Mouse (Mus musculus) heart, adult 2 months (tissue): ENCODE results near the gene Limd2. TPM values are rescaled to one million over a fixed set of nuclear protein-coding genes. Genes with fewer than 3 reads are reported as not detected.
"Not testable (repeated sequence)": the region's sequence is repeated elsewhere in the genome, so short reads cannot be mapped to it uniquely, and the experiment has no call there.

Source experiments
- DNase-seq, 2 experiments: peaks; one replicate each; pipeline ENCODE4 v3.0.0; 2021
- H3K27ac ChIP-seq: fragments of 200-600 bp; 2 replicates; pipeline ENCODE4 v1.8.1; 2022
- H3K27me3 ChIP-seq: fragments of 200-500 bp; 2 replicates; pipeline ENCODE4 v1.6.1; 2012; ENCODE audit warnings: mild to moderate bottlenecking, low read length, inconsistent platforms, mixed read lengths; ENCODE audit not compliant: control insufficient read depth, insufficient read depth
- H3K36me3 ChIP-seq: fragments of 200-500 bp; 2 replicates; pipeline ENCODE4 v1.6.1; 2012; ENCODE audit warnings: low read length, inconsistent platforms; ENCODE audit not compliant: control insufficient read depth, insufficient read depth
- H3K4me1 ChIP-seq: fragments of 200-500 bp; 2 replicates; pipeline ENCODE4 v1.6.1; 2011; ENCODE audit warnings: low read length; ENCODE audit not compliant: control insufficient read depth, insufficient read depth
- H3K4me3 ChIP-seq: fragments of 200-600 bp; 2 replicates; pipeline ENCODE4 v1.8.1; 2022
- H3K79me2 ChIP-seq: fragments of 200-500 bp; replicated peaks from 2 replicates; pipeline ENCODE4 v1.6.1; 2012; ENCODE audit warnings: mild to moderate bottlenecking, inconsistent platforms, low read length, moderate library complexity, mixed read lengths; ENCODE audit not compliant: control insufficient read depth, insufficient read depth
- H3K9ac ChIP-seq: fragments of 200-500 bp; 2 replicates; pipeline ENCODE4 v1.6.1; 2012; ENCODE audit warnings: low read depth, mild to moderate bottlenecking, control low read depth, inconsistent platforms, low read length, mixed read lengths
- CTCF ChIP-seq: fragments of 200-600 bp; IDR thresholded peaks from 2 replicates; pipeline ENCODE4 v1.8.1; 2022; ENCODE audit warnings: antibody characterized with exemption, mild to moderate bottlenecking, moderate library complexity
- EP300 ChIP-seq: fragments of 200-500 bp; IDR thresholded peaks from 2 replicates; pipeline ENCODE4 v1.6.1; 2011; ENCODE audit warnings: low read depth, low read length, control low read depth; ENCODE audit not compliant: insufficient read depth
- POLR2A ChIP-seq: fragments of 200-500 bp; IDR thresholded peaks from 2 replicates; pipeline ENCODE4 v1.6.1; 2011; ENCODE audit warnings: mild to moderate bottlenecking, low read depth, low read length, control low read depth; ENCODE audit not compliant: insufficient read depth
- WGBS: fragments of 180-500 bp; shearing (Covaris S2); methylation state at CpG from one replicate; pipeline ENCODE4 v1.1.7; 2018; 5-methylcytosine and 5-hydroxymethylcytosine counted together
- intact Hi-C: fragments of 180-260 bp; cut with DNase I; formaldehyde crosslinking; loops from one replicate; pipeline ENCODE4 v1.15.1; 2025
- polyA plus RNA-seq: library from polyadenylated mRNA; depleted of rRNA; stranded (reverse); fragments of >200 nt; gene quantifications from 2 replicates; pipeline ENCODE4 v1.2.3, GENCODE M21; 2012
- total RNA-seq, 2 experiments: library from RNA; stranded (reverse); gene quantifications; 2 replicates each; pipeline ENCODE4 v1.2.3; 2021

The Limd2 gene
- total and polyA plus RNA-seq, 3 experiments, result 3.6 to 11.5 (median 4.7) TPM

DNA sequence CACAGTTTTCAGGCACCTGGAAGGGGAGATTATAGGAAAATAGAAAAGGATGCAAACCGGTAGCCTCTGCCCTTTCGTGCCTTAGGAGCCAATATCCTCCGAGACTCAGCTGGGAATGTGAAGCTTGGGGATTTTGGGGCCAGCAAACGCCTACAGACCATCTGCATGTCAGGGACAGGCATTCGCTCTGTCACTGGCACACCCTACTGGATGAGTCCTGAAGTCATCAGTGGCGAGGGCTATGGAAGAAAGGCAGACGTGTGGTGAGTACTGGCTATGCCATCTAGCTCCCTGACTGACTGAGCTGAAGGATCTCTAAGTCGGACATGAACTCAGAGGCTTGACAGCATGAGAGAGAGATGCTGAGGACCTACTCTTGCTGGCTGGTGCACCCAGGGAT lies 8.5 kb downstream of the Limd2 start:
- H3K36me3 ChIP-seq, result no peaks in the 10 kb centered on the region; the same call in 1 of the 2 replicates
- 72% methylated on average over 8 of the region's 8 CpGs for WGBS
- TF ChIP-seq POLR2A (no peak), CTCF (no peak), EP300 (no peak)

DNA sequence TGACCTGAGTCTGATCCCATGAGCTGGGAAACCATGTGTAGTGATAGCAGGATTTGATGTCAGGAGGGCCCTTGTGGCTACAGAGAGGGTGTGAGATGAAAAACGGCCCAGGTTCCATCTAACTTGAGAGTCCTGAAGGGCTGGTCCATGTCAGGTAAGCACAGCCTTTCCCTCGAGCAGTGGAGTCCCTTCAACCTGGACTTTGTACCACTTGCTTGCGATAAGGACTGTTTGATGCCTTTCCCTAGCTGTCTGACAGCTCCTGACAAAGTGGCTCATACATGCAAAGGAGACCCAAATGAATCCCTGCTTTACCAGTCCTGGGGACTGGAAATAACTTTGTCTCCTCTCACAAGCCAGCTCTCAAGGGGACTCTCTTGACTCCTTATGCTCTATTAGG lies 9.4 kb downstream of the Limd2 start:
- 82% methylated on average over 3 of the region's 3 CpGs for WGBS
- Histone ChIP-seq H3K4me3 (no peak overlapping the region), H3K4me1 (no peaks in the 10 kb centered on the region; the same call in 1 of the 2 replicates), H3K79me2 (no peaks in the 10 kb centered on the region), H3K27me3 (no peaks in the 10 kb centered on the region), H3K27ac (no peak overlapping the region), H3K36me3 (no peaks in the 10 kb centered on the region; the same call in 1 of the 2 replicates), H3K9ac (no peak overlapping the region)
- DNase-seq, result no peak
- TF ChIP-seq POLR2A, result no peak
- TF ChIP-seq EP300, result no peak
- no peak for TF ChIP-seq CTCF
- intact Hi-C loops, result no loop called here

More for the DNA sequence above, 8.5 kb downstream of the Limd2 start:
- Histone ChIP-seq H3K27ac (no peak overlapping the region), H3K79me2 (no peaks in the 10 kb centered on the region), H3K4me1 (no peaks in the 10 kb centered on the region; the same call in 1 of the 2 replicates), H3K27me3 (no peaks in the 10 kb centered on the region), H3K4me3 (no peak overlapping the region), H3K9ac (no peak overlapping the region)
- intact Hi-C loops, result no loop called here
- DNase-seq, result no peak

DNA sequence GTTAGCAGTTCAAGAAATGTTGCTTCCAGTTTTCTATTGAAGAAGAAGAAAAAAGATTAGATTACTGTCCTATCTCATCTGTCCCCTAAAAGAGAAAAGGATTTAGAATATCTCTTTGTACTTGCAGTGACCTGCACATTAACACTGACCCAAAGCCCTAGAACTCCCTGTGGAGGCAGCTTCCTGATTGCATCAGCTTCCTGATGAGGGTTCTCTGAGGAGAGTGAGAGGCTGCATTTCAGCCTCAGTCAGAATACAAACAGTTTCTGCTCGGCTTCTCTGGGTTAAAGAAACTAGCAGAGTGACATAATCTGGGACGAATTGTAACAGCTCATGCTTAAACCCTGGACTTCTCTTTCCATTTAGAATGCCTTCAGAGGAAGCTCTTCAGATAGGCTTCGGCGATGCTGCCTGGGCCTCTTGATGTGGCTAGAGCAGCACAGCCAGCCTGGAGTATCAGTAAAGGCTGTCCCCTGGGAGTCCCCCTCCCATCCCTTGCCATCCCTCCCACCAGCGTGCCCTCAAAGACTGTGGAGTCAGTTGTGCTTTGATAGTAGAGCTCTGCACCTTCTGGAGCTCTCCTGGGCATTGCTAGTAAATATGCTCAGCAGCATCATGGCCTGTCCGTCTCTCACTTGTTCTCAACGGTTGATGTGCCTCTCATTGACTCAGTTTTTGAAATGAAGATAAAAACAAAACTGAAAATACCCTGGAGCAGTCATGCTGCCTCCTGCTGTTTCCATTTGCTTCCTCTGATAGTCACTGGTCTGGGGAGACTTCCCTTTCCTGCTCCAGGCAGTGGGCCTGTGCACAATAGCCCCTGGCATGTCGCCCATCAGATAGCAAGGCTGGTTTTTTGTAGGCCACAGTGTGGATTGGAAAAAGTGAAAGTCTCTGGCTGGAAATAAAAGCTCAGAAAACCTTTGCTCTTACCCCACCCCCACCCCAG lies 25.8 kb downstream of the Limd2 start:
- WGBS, result 17% methylated on average over 8 of the region's 8 CpGs
- Histone ChIP-seq H3K27ac (peak overlapping the region; percentile 80), H3K4me3 (peak overlapping the region; percentile 40), H3K79me2 (no peaks in the 10 kb centered on the region; the same call in 1 of the 2 replicates), H3K4me1 (peaks cover 7% of the 10 kb centered on the region), H3K36me3 (peaks cover 20% of the 10 kb centered on the region), H3K9ac (peak overlapping the region; percentile 50), H3K27me3 (no peaks in the 10 kb centered on the region)
- intact Hi-C loops, result loop anchor here (1.0 kb wide), 1 partner anchor 50 kb away; no protein-coding TSS in a partner anchor
- DNase-seq, result peak; percentile 82 to 89
- TF ChIP-seq CTCF, result peak; percentile 56
- peak; percentile 57; the same call in 1 of the 2 replicates for TF ChIP-seq POLR2A
- TF ChIP-seq EP300, result peak; percentile 99

DNA sequence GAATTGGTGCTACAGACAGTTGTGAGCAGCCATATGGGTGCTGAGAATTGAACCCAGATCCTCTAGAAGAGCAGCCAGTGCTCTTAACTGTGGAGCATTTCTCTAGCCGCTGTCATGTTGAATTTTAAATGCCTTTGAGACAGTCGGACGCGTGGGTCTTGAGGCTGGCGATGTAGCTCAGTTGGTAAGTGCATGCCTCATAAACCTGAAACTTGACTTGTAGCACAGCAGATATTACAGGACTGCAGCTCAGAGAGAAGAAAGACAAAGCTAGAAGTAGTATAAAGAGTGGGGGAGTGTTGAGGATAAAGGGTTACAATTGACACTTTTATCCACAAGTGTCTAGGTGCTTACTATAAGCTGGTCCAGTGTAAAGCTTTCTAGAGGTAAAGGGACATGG lies 28.1 kb downstream of the Limd2 start:
- H3K36me3 ChIP-seq, result peaks cover 20% of the 10 kb centered on the region

DNA sequence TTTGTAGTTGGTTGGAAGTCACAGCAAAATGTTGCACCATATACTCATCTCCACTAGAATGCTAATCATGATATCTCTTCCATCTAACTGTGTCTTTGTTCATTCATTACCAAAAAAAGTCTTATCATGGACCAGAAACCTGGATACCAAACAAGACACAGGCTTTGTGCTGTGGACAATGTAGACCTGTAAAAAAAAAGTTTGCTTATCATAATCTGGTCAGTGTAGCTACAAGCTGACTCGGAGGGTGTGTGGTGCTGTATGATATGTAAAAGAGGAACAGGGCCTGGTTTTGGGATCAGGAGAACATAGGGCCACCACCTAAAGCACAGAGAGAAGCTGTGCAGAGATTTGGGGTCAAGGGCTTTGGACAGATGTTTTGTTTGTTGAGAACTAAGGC lies 31.2 kb downstream of the Limd2 start:
- Histone ChIP-seq H3K4me3 (no peak overlapping the region), H3K9ac (no peak overlapping the region), H3K27me3 (no peaks in the 10 kb centered on the region), H3K36me3 (peaks cover 15% of the 10 kb centered on the region), H3K79me2 (no peaks in the 10 kb centered on the region; the same call in 1 of the 2 replicates), H3K27ac (no peak overlapping the region), H3K4me1 (peaks cover 3% of the 10 kb centered on the region)
- no peak for TF ChIP-seq POLR2A
- TF ChIP-seq CTCF, result no peak
- DNase-seq, result no peak
- WGBS, result 49% methylated on average over 1 of the region's 1 CpGs
- intact Hi-C loops, result no loop called here

More for the DNA sequence above, 28.1 kb downstream of the Limd2 start:
- H3K9ac ChIP-seq, result no peak overlapping the region
- TF ChIP-seq CTCF (no peak), POLR2A (no peak), EP300 (no peak)
- no peaks in the 10 kb centered on the region; the same call in 1 of the 2 replicates for H3K79me2 ChIP-seq
- WGBS, result 95% methylated on average over 5 of the region's 5 CpGs
- H3K27me3 ChIP-seq, result no peaks in the 10 kb centered on the region
- peaks cover 7% of the 10 kb centered on the region for H3K4me1 ChIP-seq
- DNase-seq, result no peak
- intact Hi-C loops, result no loop called here
- H3K4me3 ChIP-seq, result no peak overlapping the region
- H3K27ac ChIP-seq, result no peak overlapping the region

DNA sequence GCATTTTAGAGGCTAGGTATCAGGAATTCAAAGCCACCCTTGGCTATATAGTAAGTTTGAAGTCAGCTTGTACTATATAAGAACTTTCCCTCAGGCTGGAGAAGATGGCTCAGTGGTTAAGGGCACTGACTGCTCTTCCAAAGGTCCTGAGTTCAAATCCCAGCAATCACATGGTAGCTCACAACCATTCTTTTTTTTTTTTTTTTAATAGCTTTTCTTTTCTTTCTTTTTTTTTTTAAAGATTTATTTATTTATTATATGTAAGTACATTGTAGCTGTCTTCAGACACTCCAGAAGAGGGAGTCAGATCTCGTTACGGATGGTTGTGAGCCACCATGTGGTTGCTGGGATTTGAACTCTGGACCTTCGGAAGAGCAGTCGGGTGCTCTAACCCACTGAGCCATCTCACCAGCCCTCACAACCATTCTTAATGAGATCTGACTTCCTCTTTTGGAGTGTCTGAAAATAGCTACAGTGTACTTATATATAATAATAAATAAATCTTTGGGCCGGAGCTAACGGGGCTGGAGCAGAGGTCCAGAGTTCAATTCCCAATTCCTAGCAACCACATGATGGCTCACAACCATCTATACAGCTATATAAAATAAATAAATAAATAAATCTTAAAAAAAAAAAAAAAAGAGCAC lies 33.8 kb downstream of the Limd2 start:
- H3K9ac ChIP-seq, intact Hi-C loops, DNase-seq, H3K4me1 ChIP-seq, H3K27me3 ChIP-seq, H3K36me3 ChIP-seq, H3K4me3 ChIP-seq, H3K79me2 ChIP-seq, H3K27ac ChIP-seq: not testable (repeated sequence)
- WGBS, result 92% methylated on average over 6 of the region's 6 CpGs
